Mouse (Mus musculus): Measurements from ENCODE around the gene Egln1.

Gene Egln1

GRCm38 (mm10) chr8:124949209-124950068, at the start of gene Egln1:
Gene Egln1, minus strand, starts transcription at chr8:124949324.
- ATAC-seq (ENCODE audit: low TSS enrichment): peak; percentile 63

DNA sequence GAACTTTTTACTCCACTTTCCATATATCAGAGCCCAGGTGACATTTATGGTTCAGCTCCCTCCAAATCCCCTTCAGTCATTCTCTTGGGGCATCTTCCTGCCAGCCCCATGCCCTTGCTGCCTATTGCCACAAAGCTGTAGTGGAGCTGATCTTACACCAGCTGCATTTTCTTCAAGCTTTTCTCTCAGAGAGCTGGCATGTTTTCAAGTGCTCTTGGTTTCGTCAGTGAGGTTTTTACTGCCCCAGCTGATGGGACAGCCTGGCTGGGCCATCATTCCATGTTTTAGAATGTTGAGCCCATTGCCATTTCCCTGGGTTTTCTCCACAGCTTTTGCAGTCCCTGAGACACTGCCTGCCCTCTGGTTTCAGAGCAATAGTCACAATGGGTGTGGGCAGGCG, 46.7 kb upstream of the Egln1 start:
- no peak for ATAC-seq (ENCODE audit: low TSS enrichment)

DNA sequence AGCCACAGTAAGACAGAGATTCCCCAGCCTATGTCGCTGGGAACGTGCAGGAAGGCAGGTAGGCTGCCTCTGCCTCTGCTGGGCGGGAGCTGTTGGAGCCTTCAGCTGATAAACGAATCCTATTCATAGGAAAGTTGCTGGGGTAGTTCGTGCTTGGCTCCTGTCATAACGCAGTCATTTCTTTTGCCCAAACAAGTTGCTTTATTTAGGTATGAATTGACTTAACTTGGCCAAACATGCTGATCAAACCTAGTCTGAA, 42.5 kb upstream of the Egln1 start:
- ATAC-seq (ENCODE audit: low TSS enrichment): no peak

DNA sequence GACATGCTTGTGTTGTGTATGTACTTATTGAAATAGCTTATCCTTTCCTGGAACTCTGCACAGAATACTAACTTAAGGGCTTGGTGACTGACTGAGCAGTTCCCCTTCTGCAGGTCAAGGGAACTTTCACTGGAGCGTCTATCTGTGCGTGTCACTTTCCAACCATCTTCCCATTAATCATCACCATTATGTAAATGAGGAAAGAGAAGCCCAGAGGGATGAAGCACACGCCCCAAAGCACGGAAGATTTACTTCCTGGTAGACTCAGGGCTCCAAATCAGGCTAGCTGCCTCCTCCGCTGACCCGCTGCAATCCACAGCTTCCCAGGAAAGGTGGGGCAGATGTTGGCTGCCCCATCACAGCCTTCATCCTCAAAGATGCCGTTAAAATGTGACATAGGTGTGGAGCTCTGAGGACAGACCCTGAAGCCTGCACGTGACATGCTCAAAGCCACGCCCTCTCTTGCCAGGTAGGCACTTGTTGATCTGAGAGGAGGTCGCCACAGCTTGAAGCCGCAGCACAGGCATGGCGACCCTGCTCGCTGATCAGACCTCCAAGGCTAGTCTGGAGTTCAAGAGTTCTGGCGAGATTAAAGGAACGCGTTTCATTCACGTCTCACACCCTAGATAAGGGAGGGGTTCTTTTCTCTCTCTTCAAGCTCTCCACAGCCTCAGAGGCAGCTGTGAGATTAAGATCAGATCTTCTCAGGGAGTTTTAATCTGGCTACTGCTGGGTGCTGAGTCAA, 42.0 kb upstream of the Egln1 start:
- no peak for ATAC-seq (ENCODE audit: low TSS enrichment)

GRCm38 (mm10) chr8:124980828-124981227, 31.7 kb upstream of the Egln1 start:
- no peak for ATAC-seq (ENCODE audit: low TSS enrichment)

- no peak for ATAC-seq (ENCODE audit: low TSS enrichment)
These were observed 30.9 kb upstream of the Egln1 start for GRCm38 (mm10) chr8:124980036-124980435.

GRCm38 (mm10) chr8:124978026-124978425, 28.9 kb upstream of the Egln1 start:
- ATAC-seq (ENCODE audit: low TSS enrichment): no peak

- no peak for ATAC-seq (ENCODE audit: low TSS enrichment)
These were observed 27.1 kb upstream of the Egln1 start for GRCm38 (mm10) chr8:124976211-124976610.

- ATAC-seq (ENCODE audit: low TSS enrichment): no peak
These were observed 25.1 kb upstream of the Egln1 start for GRCm38 (mm10) chr8:124974254-124974653.

DNA sequence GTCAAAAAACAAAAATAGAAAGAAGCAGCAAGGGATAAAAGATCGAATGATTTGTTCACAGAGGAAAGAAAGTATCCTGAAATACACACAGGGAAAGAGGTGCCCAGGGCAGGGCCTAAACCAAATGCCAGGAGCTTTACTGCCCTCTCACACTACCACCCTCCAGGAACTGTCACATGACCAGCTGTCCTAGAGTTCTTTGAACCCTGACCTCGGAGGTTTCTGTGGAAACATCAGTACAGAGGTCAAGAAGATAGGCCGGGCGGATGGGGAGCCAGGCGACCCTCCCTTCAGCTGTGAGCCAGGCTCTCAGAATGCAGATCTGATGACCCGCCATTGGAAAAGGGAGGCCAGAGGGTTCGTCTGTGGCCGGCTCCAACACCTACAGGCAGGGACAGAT, 24.1 kb upstream of the Egln1 start:
- ATAC-seq (ENCODE audit: low TSS enrichment): no peak

DNA sequence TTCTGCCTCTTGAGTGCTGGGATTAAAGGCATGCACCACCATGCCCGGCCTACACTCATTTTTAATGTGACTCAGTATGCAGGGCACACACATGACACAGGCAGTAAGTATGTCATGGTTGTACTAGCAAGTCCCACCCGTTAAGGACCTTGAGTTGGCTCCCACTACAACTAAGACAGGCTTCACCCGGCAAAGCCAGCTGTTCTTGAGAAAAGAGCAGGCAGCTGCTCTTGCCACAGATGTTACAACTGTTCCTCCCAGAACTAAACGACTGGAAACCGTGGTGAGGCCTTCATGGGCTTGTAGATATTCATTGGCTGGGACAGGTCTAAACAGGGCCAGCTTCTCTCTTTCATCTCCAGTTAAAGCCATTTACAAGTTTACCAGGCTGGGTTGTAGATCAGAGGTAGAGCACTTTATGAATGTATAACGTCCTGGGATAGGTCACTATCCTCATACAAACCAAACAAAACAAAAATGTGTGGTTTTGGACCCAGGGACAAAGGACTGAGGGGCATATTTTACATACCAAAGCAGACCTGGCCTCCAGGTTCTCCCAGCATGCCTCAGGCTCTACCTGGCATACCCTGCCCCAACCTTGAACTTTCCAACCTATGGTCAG, 21.3 kb upstream of the Egln1 start:
- ATAC-seq (ENCODE audit: low TSS enrichment): no peak

- ATAC-seq (ENCODE audit: low TSS enrichment): no peak
These were observed 15.8 kb upstream of the Egln1 start for GRCm38 (mm10) chr8:124964966-124965365.

GRCm38 (mm10) chr8:124963246-124963645, 14.1 kb upstream of the Egln1 start:
- no peak for ATAC-seq (ENCODE audit: low TSS enrichment)

DNA sequence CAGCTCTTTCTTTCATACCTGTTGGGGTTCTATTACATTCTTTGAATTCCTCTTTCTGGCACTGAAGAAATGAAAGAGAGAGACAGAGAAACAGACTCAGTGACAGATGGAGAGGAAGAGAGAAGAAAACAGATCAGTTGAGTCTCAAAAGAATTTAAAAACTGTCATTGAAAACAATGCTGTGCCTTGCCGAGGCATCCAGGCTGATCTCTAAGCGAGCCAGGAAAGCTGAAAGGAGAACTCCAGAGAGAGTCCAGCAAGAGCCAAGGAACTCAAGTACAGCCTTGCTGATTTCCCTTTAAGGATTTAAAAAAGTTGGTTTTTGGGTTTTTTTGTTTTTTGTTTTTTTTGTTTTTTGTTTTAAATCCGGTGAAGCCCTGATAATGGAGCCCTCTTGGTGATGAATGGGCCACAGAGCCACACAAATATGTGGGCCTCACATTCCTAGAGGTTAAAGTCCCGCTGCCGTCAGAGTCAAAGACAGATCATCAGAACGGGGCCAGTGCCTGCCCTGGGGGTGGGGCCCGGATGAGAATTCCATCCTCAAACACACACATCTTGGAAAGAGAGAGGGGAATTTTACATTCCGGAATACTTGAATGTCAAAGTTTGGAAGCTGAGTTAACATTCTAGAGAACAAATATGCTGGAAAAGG, 11.2 kb upstream of the Egln1 start:
- ATAC-seq (ENCODE audit: low TSS enrichment): no peak

- peak; percentile 44; the same call in 1 of the 2 replicates for ATAC-seq (ENCODE audit: low TSS enrichment)
These were observed 10.5 kb upstream of the Egln1 start for GRCm38 (mm10) chr8:124959462-124960225.

GRCm38 (mm10) chr8:124954572-124955082, 5.5 kb upstream of the Egln1 start:
- ATAC-seq (ENCODE audit: low TSS enrichment): no peak

DNA sequence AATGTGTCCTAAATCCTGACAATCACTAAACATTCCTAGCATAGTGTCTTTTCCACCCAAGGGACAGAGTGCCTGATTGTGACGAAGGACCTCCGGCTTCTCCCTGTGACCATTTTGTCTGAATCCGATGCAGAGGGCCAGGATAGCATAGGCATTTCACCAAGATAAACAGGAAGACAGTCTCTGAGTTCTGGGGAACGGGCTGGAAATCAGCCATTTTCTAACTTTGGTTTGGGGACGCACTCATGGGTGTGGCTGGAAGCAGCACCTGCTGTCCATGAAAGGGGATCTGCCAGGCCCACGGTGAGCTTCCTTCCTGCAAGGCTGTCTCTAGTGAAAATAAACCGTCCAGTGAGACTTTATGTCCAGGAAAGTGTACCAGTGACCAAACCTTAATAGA, 4.1 kb upstream of the Egln1 start:
- no peak for ATAC-seq (ENCODE audit: low TSS enrichment)

GRCm38 (mm10) chr8:124950865-124951264, 1.7 kb upstream of the Egln1 start:
- no peak for ATAC-seq (ENCODE audit: low TSS enrichment)

GRCm38 (mm10) chr8:124950069-124950456, 939 bp upstream of the Egln1 start:
- ATAC-seq (ENCODE audit: low TSS enrichment): no peak

DNA sequence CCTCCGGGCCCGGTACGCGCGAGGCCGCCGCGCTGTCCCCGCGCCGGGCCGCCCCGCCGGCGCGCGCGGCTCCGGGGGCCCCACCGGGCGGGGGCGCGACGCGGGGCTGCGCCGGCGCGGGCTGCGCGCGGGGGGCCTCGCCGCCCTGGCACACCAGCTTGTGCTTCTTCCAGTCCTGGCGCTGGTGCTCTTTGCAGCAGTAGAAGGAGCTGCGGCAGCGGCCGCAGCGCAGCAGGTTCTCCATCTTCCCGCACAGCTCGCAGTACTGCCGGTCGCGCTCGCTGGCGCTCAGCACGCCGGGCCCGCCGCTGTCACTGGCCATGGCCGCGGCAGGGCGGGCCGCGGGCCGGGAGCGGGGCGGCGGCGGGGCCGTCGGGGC, 402 bp downstream of the Egln1 start:
- ATAC-seq (ENCODE audit: low TSS enrichment): peak; percentile 46

Data from frontal cortex, adult (tissue).